Mouse (Mus musculus) lung, embryonic 15.5 days (tissue): ENCODE measurements around the gene Prorsd1. TPM values are rescaled to one million over a fixed set of nuclear protein-coding genes. Genes with fewer than 3 reads are reported as not detected.

Experiments
- ATAC-seq: fragments of 200-750 bp; cut with Nextera tagmentation; 2 replicates; pipeline ENCODE4 v1.8.0; 2017; ENCODE audit warnings: moderate number of reproducible peaks, borderline replicate concordance; ENCODE audit not compliant: low FRiP score, low TSS enrichment; ENCODE audit errors: extremely low read depth
- H3K27ac ChIP-seq: fragments of 300-500 bp; sonication (generic); 2 replicates; pipeline ENCODE4 v1.5.1; 2015; ENCODE audit warnings: moderate library complexity, mild to moderate bottlenecking, inconsistent platforms
- H3K27me3 ChIP-seq: fragments of 300-500 bp; sonication (generic); 2 replicates; pipeline ENCODE4 v1.6.1; 2015; ENCODE audit warnings: inconsistent platforms
- H3K36me3 ChIP-seq: fragments of 300-500 bp; sonication (generic); 2 replicates; pipeline ENCODE4 v1.6.1; 2015; ENCODE audit warnings: inconsistent platforms
- H3K4me1 ChIP-seq: fragments of 300-500 bp; sonication (generic); 2 replicates; pipeline ENCODE4 v1.6.1; 2015; ENCODE audit warnings: inconsistent platforms
- H3K4me2 ChIP-seq: fragments of 300-500 bp; sonication (generic); 2 replicates; pipeline ENCODE4 v1.6.1; 2015; ENCODE audit warnings: inconsistent platforms, mild to moderate bottlenecking, moderate library complexity
- H3K4me3 ChIP-seq: fragments of 300-500 bp; sonication (generic); 2 replicates; pipeline ENCODE4 v1.5.1; 2015; ENCODE audit warnings: mild to moderate bottlenecking, inconsistent platforms
- H3K9ac ChIP-seq: fragments of 300-500 bp; sonication (generic); 2 replicates; pipeline ENCODE4 v1.6.1; 2015; ENCODE audit warnings: inconsistent platforms
- H3K9me3 ChIP-seq: fragments of 300-500 bp; sonication (generic); 2 replicates; pipeline ENCODE4 v1.6.1; 2016; ENCODE audit warnings: inconsistent platforms
- polyA plus RNA-seq: library from polyadenylated mRNA; unstranded; fragments of >200 nt; fragmentation: Nextera tagmentation; extraction: Ambion mirVana; gene quantifications from 2 replicates; pipeline ENCODE4 v1.2.1, GENCODE M21; 2015

The Prorsd1 gene
- polyA plus RNA-seq, 1 experiment from 2014 or later, result 29.0 TPM

DNA sequence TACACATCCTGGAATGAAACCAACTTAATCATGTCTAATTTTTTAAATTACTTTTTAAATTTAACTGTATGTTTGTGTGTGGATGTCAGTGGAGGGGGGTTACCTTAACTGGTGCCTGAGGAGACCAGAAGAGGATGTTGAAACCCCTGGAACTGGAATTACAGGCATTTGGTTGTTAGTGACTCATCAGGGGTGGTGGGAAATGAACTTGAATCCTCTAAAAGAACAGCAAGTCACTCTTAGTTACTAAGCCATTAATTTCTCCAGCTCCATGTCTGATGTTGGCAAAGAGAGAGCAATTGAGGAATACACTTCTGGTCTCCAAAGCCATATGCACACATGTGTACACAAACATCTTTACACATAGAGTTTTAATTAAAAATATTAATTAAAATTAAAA, 40.2 kb downstream of the Prorsd1 start:
- Histone ChIP-seq H3K4me3 (no peak overlapping the region), H3K27me3 (no peaks in the 10 kb centered on the region), H3K9ac (no peak overlapping the region), H3K4me2 (no peak overlapping the region), H3K36me3 (peaks cover 16% of the 10 kb centered on the region; the same call in 1 of the 2 replicates), H3K27ac (no peak overlapping the region), H3K9me3 (no peaks in the 10 kb centered on the region), H3K4me1 (no peaks in the 10 kb centered on the region)
- no peak for ATAC-seq

Other genes starting within 250 kb of the Prorsd1 start
- gene Ccdc88a, start 141.4 kb downstream of the Prorsd1 start, polyA plus RNA-seq, result 33.7 and 33.8 TPM in 2 replicates
- 39.9 and 42.4 TPM in 2 replicates for gene Mtif2, start 11.4 kb upstream of the Prorsd1 start, polyA plus RNA-seq
- gene Clhc1, start 32.9 kb upstream of the Prorsd1 start, polyA plus RNA-seq, result 0.17 TPM in 1 of 2 replicates, not detected in the other
- gene Rps27a, start 33.1 kb upstream of the Prorsd1 start, polyA plus RNA-seq, result 1,003 and 1,090 TPM in 2 replicates
- 52.2 and 52.6 TPM in 2 replicates for gene Rtn4, start 177.9 kb upstream of the Prorsd1 start, polyA plus RNA-seq